Mouse (Mus musculus): ENCODE data around the gene AA986860.

- no peak for TF ChIP-seq CTCF (IDR thresholded peaks at IDR 0.05; ENCODE audit: low read depth, low read length)
- TF ChIP-seq POLR2A (IDR thresholded peaks at IDR 0.05; ENCODE audit: insufficient read depth, low read length), result no peak
- no peak for TF ChIP-seq EP300 (IDR thresholded peaks at IDR 0.05; ENCODE audit: insufficient read depth, low read depth, low read length)
Observed at GRCm38 (mm10) chr1:130775691-130776331, 44.0 kb downstream of the AA986860 start.

Measured in ES-Bruce4 (cell line).